Mouse (Mus musculus) layer of hippocampus, adult 18-20 months (tissue): ENCODE results near the gene Ston2. TPM values are rescaled to one million over a fixed set of nuclear protein-coding genes. Genes with fewer than 3 reads are reported as not detected.

Experiments used
- DNase-seq, 2 experiments: peaks; one replicate each; pipeline ENCODE4 v3.0.0; 2022; ENCODE audit warnings: low spot score in 2 of 2
- total RNA-seq, 2 experiments: library from RNA; stranded (reverse); gene quantifications; 2 replicates each; pipeline ENCODE4 v1.2.3; 2021

Gene Ston2
- total RNA-seq, 2 experiments from 2014 or later, result 31.4 to 35.4 TPM

GRCm38 (mm10) chr12:91665431-91665830 is 122.8 kb downstream of the Ston2 start:
- no peak for DNase-seq

DNA sequence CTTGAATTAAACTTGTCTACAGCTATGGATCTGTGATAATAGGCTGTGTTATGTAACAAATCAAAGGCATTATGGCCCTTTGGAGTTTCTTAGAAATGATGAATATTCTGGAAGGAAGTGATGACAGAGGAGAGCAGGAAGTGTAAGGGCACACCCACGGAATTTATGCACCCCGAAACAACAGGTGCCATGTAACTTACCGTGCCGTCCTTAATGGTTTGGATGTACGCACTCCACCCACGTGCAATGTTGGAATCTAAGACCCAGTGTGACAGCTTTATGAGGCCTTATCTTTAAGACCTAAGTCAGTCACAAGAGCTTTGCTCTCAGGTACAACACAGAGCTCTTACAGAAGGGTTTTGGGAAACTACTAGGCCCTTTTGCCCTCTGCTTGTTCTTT is 124.9 kb downstream of the Ston2 start:
- DNase-seq, result no peak

DNA sequence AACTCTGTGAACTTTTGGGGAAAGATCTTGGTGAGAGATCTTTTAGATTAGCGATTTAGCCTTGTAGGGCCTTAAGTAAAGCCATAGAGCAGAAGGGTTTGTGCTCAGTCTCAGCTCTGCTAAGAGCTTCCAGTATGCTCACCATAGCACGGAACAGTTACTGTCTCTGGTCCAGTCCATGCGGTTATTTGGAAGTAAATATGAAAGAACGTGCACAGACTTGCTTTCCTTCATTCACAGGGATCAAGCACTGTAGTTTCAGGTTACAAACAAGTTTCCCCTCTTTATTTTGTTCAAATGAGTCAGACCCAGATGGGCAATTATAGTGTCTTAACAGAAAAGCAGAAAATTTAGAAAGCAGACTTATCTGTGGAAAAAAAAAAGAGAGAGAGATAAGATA is 125.3 kb downstream of the Ston2 start:
- DNase-seq, result no peak

DNA sequence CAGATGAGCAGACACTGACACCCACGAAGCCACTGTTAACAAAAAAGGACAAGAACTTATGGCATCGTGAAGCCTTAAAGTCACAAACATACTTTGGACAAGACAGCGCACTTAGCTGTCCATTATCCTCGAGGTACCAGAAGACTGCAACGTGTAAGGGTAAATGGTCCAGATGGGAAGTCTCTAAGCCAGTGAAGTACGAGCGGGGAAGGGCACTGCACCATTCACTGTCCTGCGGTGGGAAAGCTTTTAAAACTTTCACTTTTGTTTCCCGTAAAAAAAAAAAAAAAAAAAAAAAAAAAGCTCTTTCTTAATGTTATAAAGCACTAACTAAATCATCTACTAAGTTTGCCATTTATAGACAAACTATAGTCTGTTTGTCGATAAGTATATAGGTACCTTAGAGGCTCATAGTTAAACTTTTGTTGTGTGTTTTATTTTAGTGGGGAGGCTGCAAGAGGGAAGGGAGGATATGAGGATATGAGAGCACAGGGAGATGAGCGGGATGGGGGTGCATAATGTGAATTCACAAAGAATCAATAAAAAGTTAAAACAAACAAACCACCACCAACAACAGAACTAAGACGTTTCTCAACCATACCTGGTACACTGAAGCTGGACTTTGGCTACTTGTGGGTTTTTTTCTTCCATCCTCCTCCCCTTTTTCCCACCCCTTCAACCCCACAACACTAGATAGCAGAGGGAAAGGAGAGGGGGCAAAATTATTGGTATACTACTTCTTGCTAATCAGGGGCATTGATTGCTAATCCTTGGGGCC is 127.4 kb downstream of the Ston2 start:
- DNase-seq, result no peak

- no peak for DNase-seq
These were observed 133.6 kb downstream of the Ston2 start for GRCm38 (mm10) chr12:91654399-91655122.

DNA sequence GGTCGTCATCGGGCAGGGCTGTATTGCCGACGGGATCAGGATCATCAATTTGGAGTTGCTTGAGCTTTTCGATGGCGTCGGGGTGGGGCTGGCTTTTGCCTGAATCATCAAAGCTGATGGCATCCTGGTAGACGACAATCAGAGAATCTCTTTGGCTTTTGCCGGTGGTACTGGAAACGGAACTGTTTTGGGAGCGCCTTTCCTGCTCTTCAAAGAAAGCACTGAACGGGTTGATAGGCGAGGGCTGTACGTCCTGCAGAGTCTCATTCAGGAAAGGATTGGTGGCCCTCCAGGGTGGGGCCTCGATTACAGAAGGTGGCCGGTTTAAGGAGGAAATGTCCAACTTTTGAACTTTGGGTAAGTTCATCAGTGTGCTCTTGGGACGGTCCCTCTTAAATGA is 139.8 kb downstream of the Ston2 start:
- no peak for DNase-seq

GRCm38 (mm10) chr12:91645361-91646123 is 142.6 kb downstream of the Ston2 start:
- no peak for DNase-seq

- no peak for DNase-seq
These were observed 145.0 kb downstream of the Ston2 start for GRCm38 (mm10) chr12:91643221-91643620.

DNA sequence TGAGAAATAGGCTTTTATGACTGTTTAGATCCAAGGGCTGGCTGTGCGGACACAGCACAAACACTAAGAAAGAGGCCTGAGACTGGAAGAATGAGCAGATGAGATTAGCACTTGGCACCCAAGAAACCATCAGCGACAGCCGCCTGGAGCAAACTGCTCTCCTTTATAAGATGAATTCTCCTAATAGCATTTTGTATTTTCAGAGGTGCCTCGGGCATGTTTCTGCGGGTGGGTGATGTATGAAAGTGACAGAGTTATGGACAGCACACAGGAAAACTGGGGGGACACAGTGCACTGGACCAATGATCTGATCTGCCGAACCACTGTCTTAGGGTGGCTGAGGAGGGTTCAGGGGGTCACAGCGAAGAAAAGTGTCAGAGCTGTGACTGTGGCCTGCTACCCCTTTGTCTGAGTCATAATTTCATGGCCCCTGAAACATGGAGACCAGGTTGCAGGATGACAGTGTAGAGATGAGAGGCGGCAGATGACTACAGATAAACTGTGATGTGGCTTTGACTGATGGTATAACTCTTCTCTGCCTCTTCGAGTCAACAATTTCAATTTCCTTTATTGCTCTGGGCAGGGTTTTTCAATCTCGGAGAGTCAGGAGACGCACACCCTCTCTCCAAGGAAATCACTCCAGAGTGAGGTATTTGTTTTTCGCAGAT is 145.6 kb downstream of the Ston2 start:
- DNase-seq, result no peak

- DNase-seq, result peak in 1 of 2 experiments; percentile 46
These were observed 146.5 kb downstream of the Ston2 start for GRCm38 (mm10) chr12:91641631-91642141.

DNA sequence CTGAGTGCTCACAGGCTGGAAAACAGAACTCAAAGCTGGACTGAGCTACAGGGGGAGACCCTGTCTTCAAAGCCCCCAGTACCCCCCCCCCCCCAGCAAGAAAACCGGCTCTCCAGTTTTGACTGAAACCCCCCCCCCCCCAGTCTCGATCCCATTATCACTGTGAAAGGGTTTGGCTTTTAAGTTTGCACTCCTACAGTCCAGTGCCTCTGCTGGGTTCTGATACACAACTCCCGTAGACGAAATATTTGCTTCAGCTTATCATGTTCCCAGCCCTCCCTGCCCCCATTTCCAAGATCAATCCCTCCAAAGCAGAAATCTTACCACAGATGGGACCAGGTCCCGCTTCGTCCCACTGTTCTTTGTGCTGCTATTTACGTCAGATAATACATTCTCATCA is 147.1 kb downstream of the Ston2 start:
- no peak for DNase-seq

- peak; percentile 50 to 89 for DNase-seq
These were observed 147.5 kb downstream of the Ston2 start for GRCm38 (mm10) chr12:91640712-91641111.

GRCm38 (mm10) chr12:91638351-91638750 is 149.8 kb downstream of the Ston2 start:
- DNase-seq, result peak in 1 of 2 experiments; percentile 25

GRCm38 (mm10) chr12:91637136-91637909 is 150.9 kb downstream of the Ston2 start:
- no peak for DNase-seq

DNA sequence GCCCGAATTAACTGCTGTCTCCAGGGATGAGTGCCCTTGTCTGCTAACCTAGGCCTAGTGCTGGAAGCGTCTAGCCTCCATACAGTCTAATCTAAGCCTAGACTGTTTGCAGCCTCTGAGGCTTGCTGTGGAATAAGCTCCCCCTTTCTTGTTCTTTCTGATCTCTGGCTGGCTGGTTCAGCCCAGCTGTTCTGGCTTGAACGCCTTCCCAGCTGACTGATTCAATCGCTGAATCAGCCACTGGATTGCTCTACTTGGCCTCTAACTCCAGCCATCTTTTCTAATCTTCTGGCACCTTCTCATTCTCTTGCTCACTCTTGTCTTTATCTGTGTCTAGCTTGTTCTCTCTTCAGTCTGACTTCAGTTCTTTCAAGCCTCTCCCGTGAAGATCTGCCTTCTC is 161.7 kb downstream of the Ston2 start:
- DNase-seq, result no peak

DNA sequence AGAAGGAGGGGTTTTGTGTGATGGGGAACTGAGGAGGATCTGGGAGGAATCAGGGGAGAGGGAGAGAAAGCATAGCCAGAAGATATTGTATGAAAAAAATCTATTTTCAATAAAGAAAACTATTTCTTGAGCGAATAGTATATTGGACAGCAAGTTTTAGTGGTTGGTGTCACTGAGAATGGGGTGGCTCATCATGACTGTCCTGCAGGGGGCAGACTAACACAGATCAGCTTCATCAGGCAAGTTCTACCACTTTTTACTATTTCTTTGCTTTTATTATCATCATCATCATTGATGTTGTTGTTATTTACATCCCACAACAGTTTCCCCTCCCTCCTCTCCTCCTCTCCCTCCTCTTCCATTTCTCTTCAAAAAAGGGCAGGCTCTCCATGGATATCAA is 163.2 kb downstream of the Ston2 start:
- DNase-seq, result peak in 1 of 2 experiments; percentile 57

DNA sequence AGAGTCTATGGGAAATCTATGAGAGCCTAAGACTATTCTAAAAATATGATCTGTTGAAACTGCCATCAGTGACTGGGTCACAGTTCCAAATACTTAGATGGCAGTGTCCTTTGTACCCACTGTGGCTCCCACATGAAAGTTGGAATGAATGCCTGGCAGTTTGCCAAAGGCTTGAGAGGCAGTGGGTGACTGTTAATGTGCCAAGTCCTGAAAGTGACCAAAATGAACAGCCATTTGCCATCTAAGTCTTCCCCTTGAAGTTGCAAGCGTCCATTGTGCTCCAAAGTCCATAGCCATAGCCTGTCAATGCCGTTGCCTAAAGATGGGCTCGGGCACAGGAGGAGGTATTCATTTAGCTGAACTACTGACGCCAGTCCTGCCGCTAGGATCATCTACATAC is 178.8 kb downstream of the Ston2 start:
- no peak for DNase-seq

DNA sequence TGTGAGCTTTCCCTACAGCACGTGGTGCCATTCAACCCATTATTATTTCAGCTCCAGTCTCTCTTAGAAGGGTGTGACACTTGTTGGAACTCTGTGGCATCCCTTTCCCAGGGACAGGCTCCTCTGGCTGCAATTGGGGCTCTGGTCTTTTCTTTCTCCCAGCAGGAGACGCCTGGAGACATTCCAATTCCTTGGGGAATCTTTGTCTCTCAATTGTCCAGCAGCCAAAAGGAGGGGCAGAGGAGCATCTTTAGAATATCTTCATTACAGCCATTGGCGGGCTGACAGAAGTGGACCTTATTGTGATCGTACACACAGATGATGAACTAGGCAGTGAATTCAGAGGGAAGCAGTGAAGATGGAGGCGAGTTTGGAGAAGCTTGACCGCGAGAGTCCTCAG is 180.5 kb downstream of the Ston2 start:
- no peak for DNase-seq

- DNase-seq, result no peak
These were observed 181.5 kb downstream of the Ston2 start for GRCm38 (mm10) chr12:91606651-91607050.

DNA sequence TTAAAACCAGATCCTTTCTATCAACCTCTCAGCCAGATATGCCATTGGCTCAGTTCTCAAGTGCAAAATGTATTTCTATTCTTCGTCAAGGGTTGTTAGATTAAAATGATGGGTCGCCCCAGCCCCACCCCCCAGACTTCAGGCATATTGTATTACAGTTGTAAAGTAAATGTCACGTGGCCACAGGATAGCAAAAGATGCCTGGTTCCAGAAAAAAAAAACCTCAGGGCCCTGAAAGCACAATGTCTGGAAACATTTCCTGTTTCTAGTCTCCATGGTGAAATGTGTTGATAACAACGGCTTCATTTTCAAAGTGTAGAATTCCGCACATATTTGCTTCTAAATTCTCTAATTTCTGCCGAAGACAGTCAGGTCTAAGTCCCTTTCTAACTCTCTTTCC is 183.6 kb downstream of the Ston2 start:
- DNase-seq, result no peak
